Mouse (Mus musculus) ovary, postnatal 14 days (tissue): Measurements from ENCODE around the gene Nubp1.

Experiments used
- DNase-seq: peaks from one replicate; pipeline ENCODE4 v3.0.0; 2022; ENCODE audit warnings: low spot score

Gene Nubp1

DNA sequence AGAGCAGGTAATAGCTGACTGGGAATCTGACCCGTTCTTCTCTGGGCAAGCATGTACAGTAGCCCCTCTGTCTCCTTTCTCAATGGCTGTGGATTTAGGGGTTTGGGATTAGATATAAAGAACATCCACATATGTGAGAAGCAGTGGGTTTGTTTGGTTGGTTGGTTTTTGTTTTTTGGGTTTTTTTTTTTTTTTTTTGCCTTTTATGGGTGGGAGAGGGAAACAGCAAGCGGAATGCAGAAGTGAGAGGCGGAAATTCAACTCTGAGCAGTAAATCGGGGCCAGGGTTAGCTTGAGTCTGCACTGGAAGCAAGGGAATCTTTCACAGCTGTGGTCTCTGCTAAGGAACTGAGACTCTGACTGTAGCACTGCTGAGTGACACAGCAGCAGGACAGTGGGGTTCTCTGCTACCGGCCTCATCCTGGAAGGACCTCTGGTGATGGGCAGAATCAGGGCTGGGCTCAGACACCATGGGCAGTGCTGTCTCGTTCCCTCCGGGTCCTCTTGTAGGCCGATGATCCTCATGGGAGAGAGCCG, 6.0 kb downstream of the Nubp1 start:
- no peak for DNase-seq

GRCm38 (mm10) chr16:10420447-10421054, 8.8 kb downstream of the Nubp1 start:
- DNase-seq, result no peak

- no peak for DNase-seq
These were observed 20.2 kb downstream of the Nubp1 start for GRCm38 (mm10) chr16:10431911-10432310.

- no peak for DNase-seq
These were observed 20.6 kb downstream of the Nubp1 start for GRCm38 (mm10) chr16:10432387-10432786.

DNA sequence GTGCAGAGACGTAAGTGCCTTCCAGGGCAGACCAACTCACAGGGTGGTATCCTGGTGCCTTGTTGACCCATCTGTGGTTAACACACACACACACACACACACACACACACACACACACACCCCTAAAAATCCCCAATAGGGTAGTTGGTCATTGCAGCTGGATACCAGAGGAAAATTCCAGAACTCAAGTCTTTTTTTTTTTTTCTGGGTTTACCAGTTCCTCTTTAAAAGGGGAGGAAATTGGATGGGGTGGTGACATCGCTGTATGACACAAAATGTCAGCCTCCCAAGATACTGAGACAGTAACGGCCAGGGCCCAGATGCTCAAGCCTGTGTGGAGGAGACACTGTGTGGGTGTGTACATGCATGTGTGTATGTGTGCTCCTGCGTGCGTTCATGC, 21.6 kb downstream of the Nubp1 start:
- no peak for DNase-seq

DNA sequence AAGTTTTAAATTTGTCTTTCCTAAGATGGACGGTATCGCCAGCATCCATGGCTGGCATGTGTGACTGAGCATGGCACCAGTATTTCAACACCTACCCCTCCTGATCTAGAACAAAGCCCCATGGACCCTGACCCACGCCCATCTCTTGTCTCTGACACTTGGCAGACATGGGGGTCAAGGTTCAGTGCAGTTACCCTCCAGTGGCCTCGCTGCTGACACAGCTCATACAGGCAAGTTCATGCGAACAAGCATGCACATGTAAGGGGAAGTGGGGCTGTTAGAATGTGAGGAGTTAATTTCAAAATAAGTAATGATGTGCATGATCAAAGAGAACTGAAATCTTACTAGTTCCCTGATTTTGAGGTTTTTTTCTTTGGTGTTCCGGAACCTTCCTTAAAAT, 24.4 kb downstream of the Nubp1 start:
- no peak for DNase-seq

DNA sequence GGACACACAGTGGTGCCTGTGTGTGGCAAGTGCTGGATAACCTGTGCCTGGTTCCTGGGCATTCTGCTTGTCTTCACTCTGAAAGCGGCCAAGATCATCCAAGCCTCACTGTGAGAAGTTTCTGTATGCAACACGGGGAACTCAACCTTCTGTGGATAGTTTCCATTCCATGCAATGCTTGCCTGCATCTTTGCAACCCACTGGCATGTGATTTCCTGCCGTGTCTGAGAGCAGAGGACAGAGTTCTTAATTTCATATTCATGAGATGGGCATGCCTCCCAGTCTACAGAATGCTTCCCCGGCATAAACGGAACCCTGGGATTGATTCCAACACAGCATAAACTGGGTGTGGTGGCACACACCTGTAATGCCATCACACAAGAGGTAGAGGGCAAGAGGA, 26.3 kb downstream of the Nubp1 start:
- no peak for DNase-seq

- DNase-seq, result no peak
These were observed 29.6 kb downstream of the Nubp1 start for GRCm38 (mm10) chr16:10441328-10441727.

- DNase-seq, result no peak
These were observed 30.0 kb downstream of the Nubp1 start for GRCm38 (mm10) chr16:10441761-10442160.

DNA sequence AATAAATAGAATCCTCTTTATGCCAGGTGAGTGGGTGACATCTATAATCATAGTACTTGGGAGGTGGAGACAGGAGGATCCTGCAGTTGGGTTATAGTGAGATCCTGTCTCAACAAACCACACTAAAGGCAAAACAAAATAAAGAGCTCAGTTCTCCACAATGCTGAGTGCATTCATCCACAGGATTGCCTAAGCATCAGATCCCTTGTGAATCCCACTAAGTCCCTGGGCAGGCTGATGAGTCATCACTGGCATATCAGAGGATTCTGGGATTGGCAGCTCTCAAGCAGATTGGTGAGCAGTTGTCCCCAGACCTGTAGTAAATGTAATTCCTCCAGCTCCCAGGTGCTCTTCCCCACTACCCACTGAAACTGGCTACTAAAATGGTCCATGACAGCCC, 32.0 kb downstream of the Nubp1 start:
- no peak for DNase-seq

DNA sequence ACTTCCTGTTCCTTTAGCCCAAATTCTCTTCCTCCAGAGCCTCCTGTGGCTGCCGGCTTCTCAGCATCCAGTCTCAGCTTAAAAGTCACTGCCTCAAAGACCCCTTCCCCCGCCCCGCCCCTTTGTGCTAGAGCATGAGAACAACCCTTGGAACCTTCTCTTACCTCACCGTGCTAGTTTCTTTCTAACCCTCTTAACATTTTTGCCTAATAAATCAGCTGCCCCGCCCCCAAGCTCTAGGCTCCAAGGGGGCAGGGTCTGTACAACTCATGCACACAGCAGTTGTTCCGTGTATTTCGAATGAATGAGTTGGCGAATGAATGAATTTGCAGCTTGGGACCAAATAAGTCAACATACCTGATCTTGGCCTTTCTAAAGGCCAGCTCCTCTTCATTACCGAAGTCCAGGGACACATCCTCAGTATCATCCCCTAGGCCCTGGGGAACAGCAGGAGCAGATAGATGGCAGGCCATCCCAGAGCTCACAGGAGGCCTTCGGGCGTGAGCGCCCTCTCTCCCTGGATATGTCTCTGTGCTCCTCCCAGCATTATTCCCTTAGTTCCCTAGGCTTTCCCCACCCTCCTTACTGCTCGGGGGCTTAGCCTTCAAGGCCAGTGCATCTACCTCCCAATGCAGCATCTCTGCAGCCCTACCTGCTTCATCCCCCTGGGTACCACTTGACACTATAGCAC, 35.0 kb downstream of the Nubp1 start:
- no peak for DNase-seq

- peak; percentile 51 for DNase-seq
These were observed 35.5 kb downstream of the Nubp1 start, which contains the start of gene Tvp23a for GRCm38 (mm10) chr16:10447264-10447594. TSS of gene Tvp23a (minus strand) at chr16:10447362.

- no peak for DNase-seq
These were observed 36.0 kb downstream of the Nubp1 start for GRCm38 (mm10) chr16:10447781-10448180.

- DNase-seq, result no peak
These were observed 37.2 kb downstream of the Nubp1 start for GRCm38 (mm10) chr16:10448931-10449330.

GRCm38 (mm10) chr16:10451906-10452305, 40.2 kb downstream of the Nubp1 start:
- DNase-seq, result no peak

- DNase-seq, result peak; percentile 50
These were observed 40.7 kb downstream of the Nubp1 start for GRCm38 (mm10) chr16:10452445-10452896.

DNA sequence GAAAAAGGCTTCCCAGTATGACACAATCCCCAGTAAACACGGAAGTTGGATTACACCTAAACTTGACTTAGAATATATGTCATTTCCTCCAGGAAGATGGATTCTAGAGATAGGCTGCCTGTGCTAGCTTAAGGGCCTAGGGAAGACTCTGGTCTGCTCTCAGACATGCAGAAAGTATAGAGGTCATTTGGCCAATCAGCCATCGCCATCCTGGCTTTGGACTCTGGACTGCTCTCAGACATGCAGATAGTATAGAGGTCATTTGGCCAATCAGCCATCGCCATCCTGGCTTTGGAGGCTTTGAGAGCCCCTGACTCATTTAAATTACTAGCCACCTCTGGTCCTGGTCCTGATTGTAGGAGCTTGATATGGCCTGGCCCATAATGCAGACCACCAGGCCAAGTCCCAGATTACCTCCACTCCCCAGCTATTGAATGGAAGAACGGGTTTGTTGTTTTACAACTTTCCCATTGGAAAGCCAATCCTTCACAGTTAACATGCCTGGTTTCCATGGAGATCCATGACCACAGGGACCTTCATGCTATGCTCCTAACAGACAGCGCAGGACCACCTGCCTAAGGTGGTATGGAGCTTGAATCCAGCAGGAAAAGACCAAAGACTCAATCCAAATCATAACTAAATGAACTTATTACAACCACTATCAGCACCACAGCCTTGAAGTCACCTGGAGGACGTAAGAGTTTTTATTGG, 42.3 kb downstream of the Nubp1 start:
- DNase-seq, result no peak

DNA sequence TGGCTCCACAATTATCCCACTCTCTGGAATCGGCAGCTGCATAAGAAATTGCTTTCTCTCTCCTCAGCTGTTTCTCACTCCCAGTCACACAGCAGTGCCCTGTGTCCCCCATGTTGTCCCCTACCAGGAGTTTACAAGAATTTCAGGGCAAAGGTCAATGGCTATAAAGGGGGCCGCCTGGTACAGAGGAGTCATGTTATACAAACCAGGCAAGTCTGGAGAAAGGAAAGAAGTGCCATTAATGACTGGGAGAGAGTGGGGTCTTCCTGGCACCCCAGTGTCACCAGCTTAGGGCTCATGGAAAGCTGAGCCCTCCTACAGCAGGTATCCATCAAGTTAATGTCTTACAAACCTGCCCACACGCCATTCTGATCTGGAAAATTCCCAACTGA, 42.8 kb downstream of the Nubp1 start:
- DNase-seq, result no peak

DNA sequence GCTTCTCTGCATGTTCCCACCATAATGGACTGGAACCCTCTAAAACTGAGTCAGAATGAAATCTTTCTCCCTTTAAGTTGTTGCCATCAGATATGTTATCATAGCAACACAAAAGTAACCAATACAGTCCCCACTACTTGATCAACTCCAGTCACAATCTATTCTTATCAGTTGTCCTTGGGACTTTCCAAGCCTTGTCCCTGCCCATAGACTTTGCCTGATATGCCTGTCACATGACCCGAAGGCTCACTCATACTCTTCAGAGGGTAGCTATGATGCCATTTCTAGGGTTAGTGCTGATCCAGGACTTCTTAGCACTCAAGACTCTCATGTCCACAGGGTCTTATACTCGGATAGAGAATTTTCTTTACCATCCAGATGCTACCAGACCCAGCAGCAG, 48.4 kb downstream of the Nubp1 start:
- DNase-seq, result no peak

GRCm38 (mm10) chr16:10461178-10461577, 49.4 kb downstream of the Nubp1 start:
- no peak for DNase-seq

- DNase-seq, result no peak
These were observed 53.4 kb downstream of the Nubp1 start for GRCm38 (mm10) chr16:10465011-10465681.

DNA sequence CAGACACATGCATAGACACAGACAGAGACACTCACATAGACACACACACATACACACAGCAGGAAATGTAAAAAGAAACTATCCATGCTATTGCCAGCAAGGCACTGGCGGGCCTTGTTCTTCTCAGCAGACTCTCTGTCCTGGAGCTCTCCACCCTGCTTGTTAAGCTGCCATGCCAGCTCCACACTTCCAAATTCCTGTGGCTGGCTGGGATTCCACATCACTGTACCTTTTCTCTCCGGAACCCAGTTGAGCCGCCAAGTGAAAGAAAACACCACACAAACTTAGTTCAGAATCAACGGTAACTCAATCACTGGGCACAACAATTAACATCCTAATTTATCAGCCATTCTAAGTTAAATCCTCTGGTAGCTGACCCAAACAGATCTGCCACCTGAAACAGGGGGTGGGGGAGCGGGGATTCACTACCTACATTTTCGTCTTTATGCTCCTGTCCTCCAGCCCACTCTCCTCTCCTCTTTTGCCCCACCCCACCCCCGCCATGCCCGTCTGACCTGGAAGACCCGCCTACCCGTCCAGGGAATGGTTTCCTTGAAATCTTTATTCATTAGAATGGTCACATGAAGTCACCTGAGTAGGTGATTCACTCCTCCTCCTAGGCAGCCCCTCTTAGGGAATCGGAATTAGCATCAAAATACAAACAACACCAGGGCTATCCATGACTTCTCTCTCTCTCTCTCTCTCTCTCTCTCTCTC, 55.8 kb downstream of the Nubp1 start:
- no peak for DNase-seq
